Mouse (Mus musculus): ENCODE results near the gene Sp110.
"Not testable (repeated sequence)": the region's sequence is repeated elsewhere in the genome, so short reads cannot be mapped to it uniquely, and the experiment has no call there.

Gene Sp110

DNA sequence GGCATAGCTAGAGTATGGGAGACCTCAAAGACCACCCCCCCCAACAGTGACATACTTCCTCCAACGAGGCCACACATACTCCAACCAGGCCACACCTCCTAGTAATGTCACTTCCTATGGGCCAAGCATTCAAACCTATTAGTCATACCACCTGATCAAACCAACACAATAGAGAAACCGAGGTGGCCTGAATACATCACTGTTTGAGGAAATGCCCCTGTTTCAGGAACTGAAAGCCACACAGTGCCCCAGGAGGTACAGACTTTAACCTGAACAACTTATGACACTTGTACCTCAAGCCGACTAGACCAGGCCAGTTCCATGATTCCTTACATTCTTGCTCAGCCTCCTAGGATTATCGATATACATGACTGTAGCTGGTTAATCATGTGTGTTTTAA is 54.8 kb downstream of the Sp110 start:
- not testable (repeated sequence) for DNase-seq

DNA sequence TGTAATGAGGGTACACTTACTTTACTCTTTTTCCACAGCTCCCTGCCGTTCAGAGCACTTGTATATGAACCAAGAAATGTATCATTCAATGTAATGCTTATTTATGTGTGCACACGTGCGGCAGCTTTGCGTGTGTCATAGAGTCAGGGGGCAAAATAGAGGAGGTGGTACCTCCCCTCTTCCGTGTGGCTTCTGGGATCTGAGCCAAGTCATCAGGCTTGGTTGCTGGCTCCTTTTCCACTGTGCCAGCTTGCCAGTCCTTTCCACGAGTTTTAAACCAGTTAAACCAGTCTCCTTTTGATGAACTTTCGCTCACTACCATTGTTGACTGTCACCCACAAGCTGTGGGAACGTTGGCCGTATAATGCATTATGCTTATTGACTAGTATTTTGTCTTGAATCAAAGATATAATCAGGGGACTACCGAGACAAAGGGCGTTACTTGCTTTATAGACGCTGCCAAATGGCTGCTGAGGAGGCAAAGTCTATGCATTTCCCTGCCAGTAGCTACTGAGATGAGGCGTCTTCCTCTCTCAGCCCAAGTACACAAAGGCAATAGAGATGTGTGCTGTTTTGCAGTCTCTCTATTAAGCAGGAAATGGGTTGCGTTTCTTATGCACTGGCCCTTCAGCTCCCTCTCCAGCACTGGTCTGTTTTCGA is 70.0 kb downstream of the Sp110 start:
- not testable (repeated sequence) for DNase-seq

All from liver (tissue).